Mouse (Mus musculus): ENCODE measurements around the gene Prkaa1. TPM values are rescaled to one million over a fixed set of nuclear protein-coding genes. Genes with fewer than 3 reads are reported as not detected.
"Not testable (repeated sequence)": the region's sequence is repeated elsewhere in the genome, so short reads cannot be mapped to it uniquely, and the experiment has no call there.

Prkaa1 gene
- polyA plus RNA-seq, 1 experiment from 2014 or later, result 13.9 TPM

GRCm38 (mm10) chr15:5130887-5131668, 12.6 kb upstream of the Prkaa1 start:
- WGBS (ENCODE audit: insufficient replicate concordance), result 39% methylated on average over 14 of the region's 14 CpGs
- H3K9ac ChIP-seq, result peak overlapping the region; percentile 14; the same call in 1 of the 2 replicates
- peak overlapping the region; percentile 36 for H3K4me2 ChIP-seq
- H3K36me3 ChIP-seq; H3K27me3 ChIP-seq; DNase-seq; H3K9me3 ChIP-seq (replicated peaks): not testable (repeated sequence)
- peak overlapping the region; percentile 10; the same call in 1 of the 2 replicates for H3K4me3 ChIP-seq (replicated peaks)
- H3K27ac ChIP-seq, result peak overlapping the region; percentile 73
- peaks cover 71% of the 10 kb centered on the region for H3K4me1 ChIP-seq (replicated peaks)
- ATAC-seq (ENCODE audit: low read depth), result peak; percentile 56

- Histone ChIP-seq H3K4me2 (no peak overlapping the region), H3K4me3 (replicated peaks) (no peak overlapping the region), H3K27ac (peak overlapping the region; percentile 53), H3K27me3 (no peaks in the 10 kb centered on the region), H3K36me3 (no peaks in the 10 kb centered on the region), H3K9ac (no peak overlapping the region), H3K9me3 (replicated peaks) (no peaks in the 10 kb centered on the region), H3K4me1 (replicated peaks) (peaks cover 64% of the 10 kb centered on the region)
- ATAC-seq (ENCODE audit: low read depth) (no peak), DNase-seq (no peak)
- WGBS (ENCODE audit: insufficient replicate concordance), result 70% methylated on average over 3 of the region's 3 CpGs
Observed at GRCm38 (mm10) chr15:5133301-5133700, 10.4 kb upstream of the Prkaa1 start.

GRCm38 (mm10) chr15:5134179-5134578, 9.5 kb upstream of the Prkaa1 start:
- Histone ChIP-seq H3K9ac (no peak overlapping the region), H3K36me3 (no peaks in the 10 kb centered on the region), H3K4me1 (replicated peaks) (peaks cover 63% of the 10 kb centered on the region), H3K27ac (0 out of 2 replicates have a peak overlapping the region, but pooled peaks have one; percentile 43), H3K9me3 (replicated peaks) (no peaks in the 10 kb centered on the region), H3K4me2 (no peak overlapping the region), H3K4me3 (replicated peaks) (no peak overlapping the region), H3K27me3 (no peaks in the 10 kb centered on the region)
- 79% methylated on average over 3 of the region's 3 CpGs for WGBS (ENCODE audit: insufficient replicate concordance)
- DNase-seq (no peak), ATAC-seq (ENCODE audit: low read depth) (no peak)

- no peak overlapping the region for H3K9ac ChIP-seq
- no peak overlapping the region for H3K4me3 ChIP-seq (replicated peaks)
- WGBS (ENCODE audit: insufficient replicate concordance), result 58% methylated on average over 8 of the region's 8 CpGs
- H3K9me3 ChIP-seq (replicated peaks), result no peaks in the 10 kb centered on the region
- ATAC-seq (ENCODE audit: low read depth) (no peak), DNase-seq (no peak)
- peaks cover 66% of the 10 kb centered on the region for H3K4me1 ChIP-seq (replicated peaks)
- H3K36me3 ChIP-seq, result no peaks in the 10 kb centered on the region
- H3K27me3 ChIP-seq, result no peaks in the 10 kb centered on the region
- H3K4me2 ChIP-seq, result no peak overlapping the region
- H3K27ac ChIP-seq, result peak overlapping the region; percentile 61; the same call in 1 of the 2 replicates
Observed at GRCm38 (mm10) chr15:5134945-5135483, 8.6 kb upstream of the Prkaa1 start.

- Histone ChIP-seq H3K4me1 (replicated peaks) (peaks cover 73% of the 10 kb centered on the region), H3K4me3 (replicated peaks) (no peak overlapping the region), H3K36me3 (no peaks in the 10 kb centered on the region), H3K9me3 (replicated peaks) (no peaks in the 10 kb centered on the region), H3K27me3 (no peaks in the 10 kb centered on the region), H3K9ac (peak overlapping the region; percentile 37; the same call in 1 of the 2 replicates), H3K4me2 (peak overlapping the region; percentile 15), H3K27ac (peak overlapping the region; percentile 81)
- DNase-seq, result peak; percentile 43
- WGBS (ENCODE audit: insufficient replicate concordance), result 29% methylated on average over 9 of the region's 9 CpGs
- ATAC-seq (ENCODE audit: low read depth), result peak; percentile 17; the same call in 1 of the 2 replicates
Observed at GRCm38 (mm10) chr15:5138021-5138856, 5.4 kb upstream of the Prkaa1 start.

GRCm38 (mm10) chr15:5139366-5139765, 4.3 kb upstream of the Prkaa1 start:
- Histone ChIP-seq H3K9me3 (replicated peaks) (no peaks in the 10 kb centered on the region), H3K27ac (peak overlapping the region; percentile 96), H3K4me3 (replicated peaks) (no peak overlapping the region), H3K36me3 (no peaks in the 10 kb centered on the region), H3K4me1 (replicated peaks) (peaks cover 73% of the 10 kb centered on the region), H3K27me3 (no peaks in the 10 kb centered on the region), H3K4me2 (peak overlapping the region; percentile 49), H3K9ac (peak overlapping the region; percentile 59)
- no peak for DNase-seq
- ATAC-seq (ENCODE audit: low read depth), result peak; percentile 8
- 21% methylated on average over 2 of the region's 2 CpGs for WGBS (ENCODE audit: insufficient replicate concordance)

GRCm38 (mm10) chr15:5139863-5140262, 3.8 kb upstream of the Prkaa1 start:
- H3K27ac ChIP-seq, result peak overlapping the region; percentile 96
- no peaks in the 10 kb centered on the region for H3K36me3 ChIP-seq
- no peaks in the 10 kb centered on the region for H3K9me3 ChIP-seq (replicated peaks)
- peak overlapping the region; percentile 49 for H3K4me2 ChIP-seq
- no peak overlapping the region for H3K4me3 ChIP-seq (replicated peaks)
- DNase-seq (peak; percentile 73), ATAC-seq (ENCODE audit: low read depth) (peak; percentile 87)
- H3K27me3 ChIP-seq, result no peaks in the 10 kb centered on the region
- H3K9ac ChIP-seq, result peak overlapping the region; percentile 59
- H3K4me1 ChIP-seq (replicated peaks), result peaks cover 72% of the 10 kb centered on the region
- 18% methylated on average over 7 of the region's 7 CpGs for WGBS (ENCODE audit: insufficient replicate concordance)

- Histone ChIP-seq H3K4me3 (replicated peaks) (no peak overlapping the region), H3K9ac (0 out of 2 replicates have a peak overlapping the region, but pooled peaks have one; percentile 1), H3K27ac (peak overlapping the region; percentile 96), H3K4me2 (peak overlapping the region; percentile 49), H3K27me3 (no peaks in the 10 kb centered on the region), H3K4me1 (replicated peaks) (peaks cover 72% of the 10 kb centered on the region), H3K36me3 (peaks cover under 1% of the 10 kb centered on the region; the same call in 1 of the 2 replicates), H3K9me3 (replicated peaks) (no peaks in the 10 kb centered on the region)
- ATAC-seq (ENCODE audit: low read depth) (peak; percentile 74), DNase-seq (peak; percentile 64)
Observed at GRCm38 (mm10) chr15:5140357-5140756, 3.3 kb upstream of the Prkaa1 start.

- H3K27me3 ChIP-seq, result no peaks in the 10 kb centered on the region
- peak overlapping the region; percentile 90 for H3K27ac ChIP-seq
- 29% methylated on average over 5 of the region's 5 CpGs for WGBS (ENCODE audit: insufficient replicate concordance)
- no peak overlapping the region for H3K4me3 ChIP-seq (replicated peaks)
- H3K9me3 ChIP-seq (replicated peaks), result no peaks in the 10 kb centered on the region
- DNase-seq, result peak; percentile 52
- H3K4me2 ChIP-seq, result peak overlapping the region; percentile 32
- H3K36me3 ChIP-seq, result peaks cover 11% of the 10 kb centered on the region
- H3K4me1 ChIP-seq (replicated peaks), result peaks cover 83% of the 10 kb centered on the region
- ATAC-seq (ENCODE audit: low read depth), result no peak
- peak overlapping the region; percentile 39; the same call in 1 of the 2 replicates for H3K9ac ChIP-seq
Observed at GRCm38 (mm10) chr15:5142047-5142446, 1.6 kb upstream of the Prkaa1 start.

GRCm38 (mm10) chr15:5142714-5143113, 947 bp upstream of the Prkaa1 start:
- no peaks in the 10 kb centered on the region for H3K27me3 ChIP-seq
- DNase-seq (no peak), ATAC-seq (ENCODE audit: low read depth) (no peak)
- peaks cover 82% of the 10 kb centered on the region for H3K4me1 ChIP-seq (replicated peaks)
- H3K4me3 ChIP-seq (replicated peaks), result no peak overlapping the region
- H3K36me3 ChIP-seq, result peaks cover 12% of the 10 kb centered on the region
- peak overlapping the region; percentile 94 for H3K27ac ChIP-seq
- WGBS (ENCODE audit: insufficient replicate concordance), result 44% methylated on average over 5 of the region's 5 CpGs
- no peaks in the 10 kb centered on the region for H3K9me3 ChIP-seq (replicated peaks)
- H3K9ac ChIP-seq, result no peak overlapping the region
- H3K4me2 ChIP-seq, result no peak overlapping the region

All from liver, embryonic 13.5 days (tissue).